Mouse (Mus musculus) heart, adult 2 months (tissue): Measurements from ENCODE around the gene Clcnka.
A peak's percentile ranks its signal among the peaks of the same experiment; 100 is the strongest.

Source experiments
- CTCF ChIP-seq: fragments of 200-600 bp; IDR thresholded peaks from 2 replicates; pipeline ENCODE4 v1.8.1; 2022; ENCODE audit warnings: antibody characterized with exemption, mild to moderate bottlenecking, moderate library complexity
- EP300 ChIP-seq: fragments of 200-500 bp; IDR thresholded peaks from 2 replicates; pipeline ENCODE4 v1.6.1; 2011; ENCODE audit warnings: low read depth, low read length, control low read depth; ENCODE audit not compliant: insufficient read depth
- POLR2A ChIP-seq: fragments of 200-500 bp; IDR thresholded peaks from 2 replicates; pipeline ENCODE4 v1.6.1; 2011; ENCODE audit warnings: mild to moderate bottlenecking, low read depth, low read length, control low read depth; ENCODE audit not compliant: insufficient read depth

- TF ChIP-seq POLR2A = peak; percentile 59
- no peak for TF ChIP-seq CTCF
- TF ChIP-seq EP300 = 0 out of 2 replicates have a peak, but pooled peaks have one; percentile 37
Observed at GRCm38 (mm10) chr4:141426796-141427745, 28.5 kb upstream of the Clcnka start.
